Mouse (Mus musculus): ENCODE measurements around the gene Aldh1l1. TPM values are rescaled to one million over a fixed set of nuclear protein-coding genes. Genes with fewer than 3 reads are reported as not detected.

Aldh1l1 gene
- total and polyA plus RNA-seq, 3 experiments: 0.04 to 0.14 TPM; not detected in 1

GRCm38 (mm10) chr6:90501222-90501940 is 15.2 kb downstream of the Aldh1l1 start:
- Histone ChIP-seq H3K36me3 (ENCODE audit: control insufficient read depth in 1 of 2, insufficient read depth in 2 of 2, low read length in 2 of 2) (no peaks in the 10 kb centered on the region), H3K9ac (ENCODE audit: control insufficient read depth, low read depth, low read length, poor library complexity, severe bottlenecking) (no peak overlapping the region), H3K79me2 (ENCODE audit: control insufficient read depth, insufficient read depth, low read length, poor library complexity) (no peaks in the 10 kb centered on the region), H3K27me3 (ENCODE audit: control insufficient read depth in 1 of 2, insufficient read depth in 2 of 2, low read length in 2 of 2) (peaks cover 0 to 8% of the 10 kb centered on the region in 2 experiments), H3K9me3 (replicated peaks; ENCODE audit: insufficient read depth, low read length) (no peaks in the 10 kb centered on the region), H3K4me3 (ENCODE audit: control insufficient read depth in 1 of 2, insufficient read depth in 1 of 2, low read depth in 2 of 2, low read length in 2 of 2) (no peak overlapping the region), H3K4me1 (ENCODE audit: control insufficient read depth in 1 of 2, insufficient read depth in 2 of 2, low read length in 2 of 2) (no peaks in the 10 kb centered on the region), H3K27ac (ENCODE audit: control insufficient read depth, low read depth, low read length) (no peak overlapping the region)
- no peak for TF ChIP-seq ZKSCAN1 (IDR thresholded peaks at IDR 0.05; ENCODE audit: low read depth, low read length)
- TF ChIP-seq MYC (IDR thresholded peaks at IDR 0.05; ENCODE audit: low read depth, low read length): no peak
- no peak for TF ChIP-seq TCF12 (IDR thresholded peaks at IDR 0.05; ENCODE audit: low read depth, low read length)
- TF ChIP-seq MAZ (IDR thresholded peaks at IDR 0.05; ENCODE audit: low read depth, low read length): no peak
- no peak for TF ChIP-seq USF1 (IDR thresholded peaks at IDR 0.05; ENCODE audit: low read depth, low read length)
- TF ChIP-seq MAX (IDR thresholded peaks at IDR 0.05; ENCODE audit: low read length): no peak
- TF ChIP-seq HCFC1 (IDR thresholded peaks at IDR 0.05; ENCODE audit: low read depth, low read length): no peak
- TF ChIP-seq MXI1 (IDR thresholded peaks at IDR 0.05; ENCODE audit: low read depth, low read length): no peak
- no peak for TF ChIP-seq GABPA (IDR thresholded peaks at IDR 0.05; ENCODE audit: low read depth, low read length)
- TF ChIP-seq SIN3A (IDR thresholded peaks at IDR 0.05; ENCODE audit: low read length): no peak
- TF ChIP-seq NRF1 (IDR thresholded peaks at IDR 0.05; ENCODE audit: insufficient read depth, low read depth, low read length, poor library complexity, severe bottlenecking): no peak
- no peak for TF ChIP-seq MAFK (IDR thresholded peaks at IDR 0.05; ENCODE audit: borderline replicate concordance, low read depth, low read length)
- TF ChIP-seq KAT2A (conservative IDR thresholded peaks at IDR 0.05; ENCODE audit: low read depth, low read length): no peak
- DNase-seq (ENCODE audit: low read depth, low spot score): no peak

- TF ChIP-seq MXI1 (IDR thresholded peaks at IDR 0.05; ENCODE audit: low read depth, low read length) (no peak), MAFK (IDR thresholded peaks at IDR 0.05; ENCODE audit: borderline replicate concordance, low read depth, low read length) (no peak), UBTF (IDR thresholded peaks at IDR 0.05; ENCODE audit: borderline replicate concordance, insufficient read depth, low read depth, low read length) (no peak), ZC3H11A (IDR thresholded peaks at IDR 0.05; ENCODE audit: low read depth, low read length) (no peak)
- Histone ChIP-seq H3K79me2 (ENCODE audit: control insufficient read depth, insufficient read depth, low read length, poor library complexity) (no peaks in the 10 kb centered on the region), H3K4me3 (ENCODE audit: control insufficient read depth in 1 of 2, insufficient read depth in 1 of 2, low read depth in 2 of 2, low read length in 2 of 2) (no peak overlapping the region), H3K27me3 (ENCODE audit: control insufficient read depth in 1 of 2, insufficient read depth in 2 of 2, low read length in 2 of 2) (peaks cover 0 to 6% of the 10 kb centered on the region in 2 experiments), H3K36me3 (ENCODE audit: control insufficient read depth in 1 of 2, insufficient read depth in 2 of 2, low read length in 2 of 2) (no peaks in the 10 kb centered on the region), H3K9ac (ENCODE audit: control insufficient read depth, low read depth, low read length, poor library complexity, severe bottlenecking) (no peak overlapping the region), H3K27ac (ENCODE audit: control insufficient read depth, low read depth, low read length) (no peak overlapping the region), H3K9me3 (replicated peaks; ENCODE audit: insufficient read depth, low read length) (no peaks in the 10 kb centered on the region), H3K4me1 (ENCODE audit: control insufficient read depth in 1 of 2, insufficient read depth in 2 of 2, low read length in 2 of 2) (no peaks in the 10 kb centered on the region)
- no peak for DNase-seq (ENCODE audit: low read depth, low spot score)
Measured at GRCm38 (mm10) chr6:90505906-90506305, 19.7 kb downstream of the Aldh1l1 start.
